Mouse (Mus musculus): ENCODE measurements around the gene Sipa1l2.

The Sipa1l2 gene

DNA sequence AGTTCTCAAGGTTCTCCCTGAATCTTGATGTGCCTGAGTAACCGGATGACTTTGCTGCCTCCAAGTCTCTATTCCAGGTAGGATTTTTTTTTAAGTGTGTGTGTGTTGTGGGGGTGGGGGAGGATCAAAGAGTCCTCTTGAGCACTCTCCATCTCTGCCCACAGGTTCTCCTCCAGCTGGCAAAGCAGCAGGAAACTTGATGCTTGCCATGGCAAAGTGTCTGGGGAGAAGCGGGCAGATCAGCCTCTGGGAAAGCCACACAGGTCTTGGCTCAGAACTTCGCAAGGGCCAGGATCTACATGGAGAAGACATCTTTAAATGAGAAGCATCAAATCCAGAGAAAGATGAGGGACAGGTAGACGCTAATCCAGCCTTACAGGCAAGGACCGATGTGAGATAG is 10.8 kb upstream of the Sipa1l2 start:
- no peak for DNase-seq (ENCODE audit: extremely low spot score, low spot score)

DNA sequence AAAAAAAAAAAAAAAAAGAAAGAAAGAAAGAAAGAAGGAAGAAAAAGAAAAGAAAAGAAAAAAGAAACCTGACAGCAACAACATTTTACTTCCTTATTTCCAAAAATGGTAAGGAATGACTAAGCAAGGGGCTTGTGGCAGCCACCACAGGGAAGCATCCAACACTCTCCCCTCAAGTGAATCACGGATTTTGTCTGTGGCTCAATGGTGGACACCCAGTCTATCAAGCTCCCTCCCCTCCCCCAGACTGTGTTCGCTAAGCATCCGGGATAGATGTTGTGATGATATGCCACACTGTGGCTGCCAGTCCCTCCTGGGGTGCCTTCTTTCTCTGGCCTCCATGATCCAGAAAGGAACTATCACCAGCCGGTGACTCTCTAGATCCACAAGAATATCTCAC is 6.5 kb upstream of the Sipa1l2 start:
- no peak for DNase-seq (ENCODE audit: extremely low spot score, low spot score)

DNA sequence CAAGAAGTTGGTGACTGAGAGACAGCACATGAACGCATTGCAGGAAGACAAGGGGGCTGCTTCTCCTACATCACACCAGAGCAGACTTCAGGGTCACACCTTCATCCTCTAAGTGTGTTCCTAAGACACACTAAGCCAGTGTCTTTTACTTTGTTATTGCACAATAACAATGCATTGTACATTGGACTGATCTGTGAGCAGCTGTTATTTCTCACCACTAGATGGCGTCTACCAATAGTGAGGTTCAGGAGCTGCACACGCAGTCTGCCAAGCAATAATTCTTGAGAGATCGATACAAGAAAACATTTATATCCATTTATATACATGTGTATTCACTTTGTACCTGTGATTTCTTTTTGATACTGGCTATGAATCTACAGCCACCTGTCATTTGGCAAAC is 4.7 kb upstream of the Sipa1l2 start:
- no peak for DNase-seq (ENCODE audit: extremely low spot score, low spot score)

DNA sequence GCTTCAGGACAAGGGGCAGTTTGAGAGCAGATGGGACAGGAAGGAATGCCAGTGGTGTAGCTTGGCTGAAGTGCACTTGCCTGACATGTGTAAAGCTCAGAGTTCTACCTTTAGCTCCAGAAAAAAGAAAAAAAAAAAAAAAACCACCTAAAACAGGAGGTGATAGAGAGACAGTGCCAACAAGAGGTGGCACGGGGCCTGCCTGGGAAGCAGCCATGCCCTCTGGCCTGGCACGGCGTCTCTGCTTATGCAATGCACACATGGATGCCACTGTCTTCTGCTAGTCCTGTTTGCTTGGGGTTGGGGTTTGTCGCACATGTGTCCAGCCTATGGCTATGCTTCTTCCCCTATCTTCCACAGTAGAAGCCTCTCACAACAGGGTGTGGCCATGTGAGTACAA is 2.6 kb upstream of the Sipa1l2 start:
- no peak for DNase-seq (ENCODE audit: extremely low spot score, low spot score)

DNA sequence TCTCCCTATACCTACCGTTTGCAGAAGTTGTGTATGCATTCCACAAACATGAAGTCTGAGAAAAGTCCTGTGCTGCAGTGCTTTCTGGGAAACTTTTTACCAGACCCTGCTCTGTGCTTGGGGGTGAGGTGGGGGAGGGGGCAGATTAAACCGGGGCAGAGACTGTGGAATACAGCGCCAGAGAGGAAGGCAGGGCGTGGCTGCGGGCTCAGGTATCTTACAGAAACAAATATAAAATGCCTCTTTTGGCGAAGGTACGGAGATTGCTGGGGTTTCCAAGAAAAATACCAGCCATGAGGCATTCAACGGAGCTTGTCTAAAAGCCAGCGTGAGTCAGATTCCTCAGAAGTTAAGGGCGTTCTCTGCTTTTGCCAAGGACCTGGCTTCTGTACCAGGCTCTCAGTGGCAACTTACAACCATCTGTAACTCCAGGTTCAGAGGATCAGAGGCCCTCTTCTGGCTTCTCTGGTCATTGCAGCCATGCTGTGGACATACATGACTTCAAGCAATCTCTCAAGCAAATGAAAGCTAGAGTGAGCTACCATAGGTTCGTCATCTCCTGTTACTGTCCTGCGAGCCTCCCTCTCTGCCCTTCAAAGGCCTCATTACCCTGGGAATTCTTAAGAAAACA is 1.3 kb upstream of the Sipa1l2 start:
- DNase-seq (ENCODE audit: extremely low spot score, low spot score) = peak; percentile 30

DNA sequence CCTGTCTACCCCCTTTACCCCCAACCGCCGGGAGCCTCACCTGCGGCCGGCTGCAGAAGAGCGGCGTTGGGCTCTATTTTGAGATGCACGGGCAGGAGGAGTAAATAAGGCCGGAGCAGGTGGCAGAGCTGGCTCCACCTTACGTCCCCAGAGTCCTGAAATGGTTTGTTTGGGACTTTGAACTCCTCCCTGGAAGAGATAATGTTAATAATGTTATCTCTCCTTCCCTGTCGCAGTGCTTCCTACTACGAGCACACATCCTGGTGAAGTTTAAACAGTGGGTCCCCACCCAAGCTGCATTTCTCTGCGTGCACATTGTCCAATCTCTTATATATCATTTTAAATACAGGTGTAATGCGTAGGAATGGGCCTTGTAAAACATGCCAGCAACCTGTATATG is 781 bp upstream of the Sipa1l2 start:
- no peak for DNase-seq (ENCODE audit: extremely low spot score, low spot score)

DNA sequence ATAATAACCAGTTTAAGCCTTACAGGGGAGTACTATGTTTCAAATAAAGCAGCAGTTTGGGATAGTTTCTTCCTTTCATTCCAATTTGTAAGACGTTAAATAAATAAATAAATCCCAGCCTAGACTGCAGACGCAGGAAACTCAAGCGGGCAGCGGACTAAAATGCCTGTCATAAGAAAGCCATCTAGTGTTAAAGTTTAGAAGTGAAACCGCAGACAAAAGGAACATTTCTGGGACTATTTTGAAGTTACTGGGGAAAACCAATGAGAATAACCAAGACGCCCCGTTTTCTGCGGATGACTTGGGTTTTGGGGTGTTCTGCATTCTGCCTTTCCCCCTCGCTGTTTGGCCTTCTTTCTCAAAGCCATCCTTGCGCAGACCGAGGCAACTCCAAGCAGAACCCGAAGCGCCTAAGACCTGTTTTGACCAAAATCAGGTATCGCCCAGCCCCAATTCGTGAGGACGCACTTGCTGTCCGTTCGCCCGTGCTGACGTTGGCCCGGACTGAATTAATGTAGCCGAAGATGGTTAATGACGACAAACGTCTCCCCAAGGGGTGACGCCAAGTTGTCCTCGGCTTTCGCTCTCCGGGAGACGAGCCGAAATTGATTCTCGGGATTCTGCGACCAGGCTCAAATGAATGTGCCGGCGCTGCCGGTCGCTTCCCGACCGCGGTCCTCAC is 616 bp downstream of the Sipa1l2 start:
- peak; percentile 66 for DNase-seq (ENCODE audit: extremely low spot score, low spot score)

DNA sequence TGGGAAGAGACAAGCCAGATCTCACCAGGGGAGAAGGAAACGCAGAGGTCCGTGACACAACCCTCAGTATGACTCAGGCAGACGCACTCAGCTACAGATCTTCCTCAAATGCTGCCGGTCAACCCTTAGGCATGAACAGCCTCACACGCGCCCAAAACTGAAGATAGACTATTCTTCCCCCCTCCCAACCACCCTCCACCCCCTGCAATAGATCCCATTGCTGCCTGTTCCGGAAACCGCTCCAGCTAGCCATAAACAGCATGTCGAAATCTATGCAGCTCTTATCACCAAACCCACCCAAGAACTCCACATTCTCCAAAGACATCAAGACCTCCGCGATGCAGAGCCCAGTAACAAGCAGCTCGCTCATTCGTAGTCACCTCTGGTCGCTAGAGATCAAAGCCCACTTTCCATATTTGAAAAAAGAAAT is 1.2 kb downstream of the Sipa1l2 start:
- peak; percentile 49 for DNase-seq (ENCODE audit: extremely low spot score, low spot score)

DNA sequence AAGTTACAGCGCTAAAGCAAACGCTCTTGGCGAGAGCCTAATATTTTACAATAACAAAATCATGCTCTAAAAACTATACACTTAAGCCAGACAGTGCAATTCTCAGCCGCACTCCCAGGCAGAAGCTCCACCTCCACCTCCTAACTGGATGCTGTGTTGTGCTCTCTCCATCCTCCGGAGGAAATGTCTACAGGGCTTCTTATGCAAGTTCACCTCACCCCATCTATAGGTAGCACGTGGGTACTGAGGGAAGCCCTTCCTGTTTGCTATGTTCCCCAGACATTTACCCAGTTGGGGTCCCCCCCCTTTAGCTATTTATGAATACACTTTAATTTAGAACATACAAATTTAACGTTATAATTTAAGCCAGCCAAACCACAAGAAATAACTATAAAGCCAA is 2.0 kb downstream of the Sipa1l2 start:
- DNase-seq (ENCODE audit: extremely low spot score, low spot score) = no peak

DNA sequence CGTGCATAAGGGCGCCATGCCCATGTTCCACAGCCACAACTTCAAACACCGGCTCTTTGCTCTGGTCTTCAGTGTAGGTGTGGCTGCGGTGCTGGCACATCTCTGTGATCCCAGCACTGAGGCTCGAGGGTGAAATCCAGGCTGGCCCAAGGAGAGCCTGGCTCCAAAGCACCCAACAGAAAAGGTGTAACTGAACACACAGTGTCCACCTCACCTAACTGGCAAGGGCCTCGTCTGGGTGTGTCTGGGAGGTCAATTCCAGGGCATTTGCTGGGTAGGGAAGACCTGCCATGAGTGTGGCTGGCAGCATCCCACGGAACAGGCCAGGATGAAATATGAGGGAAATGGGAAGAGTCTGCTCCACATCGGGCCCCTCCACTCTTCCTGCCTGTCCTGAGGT is 6.7 kb downstream of the Sipa1l2 start:
- DNase-seq (ENCODE audit: extremely low spot score, low spot score) = no peak

DNA sequence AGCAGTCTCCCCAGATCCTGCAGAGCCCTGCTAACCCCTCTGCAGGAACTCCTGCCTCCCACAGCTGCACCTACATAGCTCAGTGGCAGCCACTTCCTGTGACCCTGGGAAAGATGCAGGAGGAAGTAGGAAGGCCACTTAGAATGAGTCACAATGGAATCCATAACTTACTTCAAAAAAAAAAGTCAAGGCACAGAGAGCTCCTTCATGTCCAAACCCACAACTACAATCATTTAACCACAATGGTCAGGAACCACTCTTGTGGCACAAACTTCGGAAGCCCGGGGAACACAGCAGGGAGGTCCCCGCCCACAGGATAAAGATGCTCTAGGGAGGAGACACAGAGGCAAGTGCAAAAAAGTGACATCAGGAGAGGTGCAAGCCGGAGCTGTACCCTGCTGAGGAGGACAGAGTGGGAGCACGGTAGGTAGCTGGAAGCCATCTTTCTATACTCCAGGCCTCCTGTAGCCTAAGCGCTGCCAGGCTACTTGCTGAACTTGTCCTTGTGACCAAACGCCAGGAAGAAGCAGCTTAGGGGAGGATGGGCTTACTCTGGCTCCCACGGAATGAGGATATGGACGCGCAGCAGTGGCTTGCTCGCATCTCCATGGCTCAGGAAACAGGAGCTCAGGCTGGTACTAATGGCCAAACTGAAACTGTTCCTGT is 8.7 kb downstream of the Sipa1l2 start:
- DNase-seq (ENCODE audit: extremely low spot score, low spot score) = no peak

DNA sequence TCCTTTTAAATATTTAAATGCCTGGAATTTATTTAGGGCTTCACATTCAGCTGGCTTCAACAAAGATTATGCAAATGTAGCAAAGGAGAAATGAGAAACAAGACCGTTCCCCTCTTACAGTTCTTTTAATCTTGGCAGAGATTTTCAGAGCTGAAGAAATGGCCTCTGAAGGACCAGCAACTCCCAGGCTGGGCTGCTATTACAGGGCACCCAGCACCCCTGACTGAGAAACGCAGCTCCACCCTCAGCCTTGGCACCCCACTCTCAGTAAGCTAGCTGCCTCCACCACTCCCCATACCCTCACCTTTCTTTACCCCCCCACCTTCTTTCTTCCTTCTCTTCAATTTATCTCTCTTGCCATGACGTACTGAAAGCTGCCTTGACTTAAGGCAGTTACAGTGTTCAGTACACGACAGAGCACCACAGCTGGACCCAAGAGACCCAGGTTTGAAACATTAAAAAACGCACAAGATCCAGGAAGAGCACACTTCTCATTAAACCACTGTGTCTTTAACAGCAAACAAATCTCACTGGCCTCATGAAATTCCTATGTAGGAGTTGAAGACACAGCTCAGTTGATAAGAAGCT is 10.4 kb downstream of the Sipa1l2 start:
- DNase-seq (ENCODE audit: extremely low spot score, low spot score) = no peak

DNA sequence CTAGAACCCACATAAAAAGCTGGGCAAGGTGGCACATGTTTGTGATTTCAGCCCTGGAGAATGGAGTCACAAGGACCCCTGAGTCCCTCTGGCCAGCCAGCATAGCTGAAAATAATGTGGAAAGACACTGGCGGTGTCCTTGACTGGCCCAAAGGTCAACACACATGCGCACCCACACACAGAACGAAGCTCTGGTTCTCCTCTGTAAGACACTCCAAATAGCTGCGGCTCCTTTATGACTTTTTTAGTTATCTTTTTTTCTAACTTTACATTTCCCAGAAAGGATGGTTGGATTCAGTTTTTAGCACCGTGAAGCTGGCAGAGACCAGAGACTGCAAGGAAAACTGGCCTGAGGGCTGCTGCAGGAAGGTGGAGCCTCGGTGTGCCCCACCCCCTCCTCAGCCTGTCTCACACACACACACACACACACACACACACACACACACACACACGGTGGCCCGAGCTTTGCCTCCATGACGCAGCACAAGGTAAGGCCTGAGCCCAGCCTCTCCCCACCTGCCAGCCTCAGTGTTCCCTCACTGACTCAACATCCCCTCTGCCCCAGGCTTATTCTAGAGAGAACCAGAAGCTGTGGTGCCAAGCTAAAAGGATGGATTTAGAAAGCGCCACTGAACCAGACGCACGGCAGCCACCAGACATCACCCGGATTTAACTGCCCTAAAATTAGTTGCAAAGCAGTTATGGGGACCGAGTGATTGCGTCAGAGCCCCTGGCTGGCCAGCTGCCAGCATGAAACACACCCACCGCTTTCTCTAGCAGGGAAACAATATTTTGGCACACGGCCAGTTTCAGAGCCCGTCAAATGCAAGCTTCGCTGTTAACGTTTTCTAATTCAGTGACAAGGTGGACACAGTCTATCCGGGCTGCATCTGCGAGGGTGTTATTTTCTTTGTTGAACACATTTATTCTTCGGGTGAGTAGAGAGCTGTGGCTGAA is 11.2 kb downstream of the Sipa1l2 start:
- DNase-seq (ENCODE audit: extremely low spot score, low spot score) = no peak

DNA sequence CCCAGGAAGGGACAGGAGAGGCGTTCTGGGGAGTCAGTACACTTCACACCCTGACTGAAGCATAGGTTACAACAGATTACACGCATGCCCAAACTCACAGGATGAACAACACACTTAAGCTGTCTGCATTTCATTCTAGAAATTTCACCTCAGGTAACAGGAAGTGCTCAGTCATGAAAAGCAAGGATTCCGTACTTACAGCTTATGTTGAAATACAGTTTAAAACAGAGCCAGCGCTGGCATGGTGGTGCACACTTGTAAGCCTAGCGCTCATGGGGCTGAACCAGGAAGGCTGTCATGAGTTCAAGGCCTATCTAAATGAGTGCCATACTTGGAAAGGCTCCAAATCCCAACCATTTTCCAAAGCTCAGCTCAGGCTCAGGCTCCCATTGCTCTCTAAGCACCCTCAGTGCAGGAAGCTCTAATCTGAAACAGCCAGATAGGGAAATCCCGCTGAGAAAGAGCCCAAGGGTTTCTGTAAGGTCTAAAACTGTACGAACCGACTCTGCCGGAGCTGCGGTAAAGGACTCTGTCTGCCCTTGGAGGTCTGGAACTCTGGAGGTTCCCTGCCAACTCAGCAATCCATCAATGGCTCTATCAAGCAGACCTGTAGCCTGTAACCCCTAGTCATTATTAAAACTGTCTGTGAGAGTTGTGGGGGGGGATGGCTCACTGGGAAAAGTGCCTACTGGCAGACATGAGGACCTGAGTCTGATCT is 12.1 kb downstream of the Sipa1l2 start:
- no peak for DNase-seq (ENCODE audit: extremely low spot score, low spot score)

DNA sequence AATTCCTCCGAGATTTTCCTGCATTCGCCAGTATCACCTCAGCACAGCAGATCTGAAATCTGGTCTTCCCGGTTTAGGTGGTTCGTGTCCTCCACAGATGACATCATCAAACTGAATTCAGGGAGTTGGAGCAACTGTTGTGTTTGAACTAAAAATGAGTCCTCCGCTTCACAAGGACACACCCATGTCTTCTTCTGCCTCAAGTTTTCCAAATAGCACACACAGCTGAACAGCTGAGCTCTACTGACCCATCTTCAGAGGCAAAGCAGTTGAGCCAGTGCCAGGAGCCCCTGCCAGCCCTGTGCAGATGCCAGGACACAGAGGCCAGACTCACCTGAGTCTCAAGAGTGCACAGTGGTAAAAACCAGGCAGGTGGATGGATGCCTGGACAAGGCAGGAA is 12.9 kb downstream of the Sipa1l2 start:
- DNase-seq (ENCODE audit: extremely low spot score, low spot score) = no peak

DNA sequence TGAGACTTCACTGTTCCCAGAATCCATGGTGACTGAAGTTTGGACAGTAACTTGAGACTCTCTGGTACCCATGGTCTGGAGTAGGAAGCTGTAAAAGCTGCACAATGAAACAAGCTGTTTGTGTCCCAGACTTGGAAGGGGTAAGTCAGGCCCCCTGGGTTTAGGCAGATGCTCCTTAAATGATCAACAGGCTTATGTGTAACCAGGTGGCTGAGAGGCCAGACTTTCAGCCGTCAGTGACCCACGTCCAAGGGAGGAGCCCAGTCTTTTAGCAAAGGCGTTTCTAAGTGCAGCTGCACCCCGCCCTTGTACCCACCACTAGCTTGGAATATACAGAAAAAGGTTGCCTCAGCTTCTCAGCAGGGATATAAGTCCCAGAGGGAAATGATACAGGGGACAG is 19.0 kb downstream of the Sipa1l2 start:
- DNase-seq (ENCODE audit: extremely low spot score, low spot score) = no peak

DNA sequence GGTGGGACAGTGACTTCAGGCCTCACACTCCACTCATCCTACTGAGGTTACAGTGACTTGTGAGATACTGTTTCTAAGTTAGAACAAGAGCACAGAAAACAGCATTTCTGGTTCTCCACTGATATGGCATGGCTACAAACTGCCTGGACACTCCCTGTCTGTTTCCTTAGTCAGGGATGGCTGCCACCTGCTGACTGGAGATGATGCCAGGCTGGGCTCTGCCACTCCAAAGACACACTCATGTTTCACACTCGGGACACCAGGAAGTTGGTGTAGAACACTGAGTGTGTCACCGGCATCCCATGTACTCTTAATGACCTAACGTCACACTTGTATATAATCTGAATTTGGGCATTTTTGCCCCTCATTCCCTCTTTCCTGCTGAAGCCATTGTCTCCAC is 22.3 kb downstream of the Sipa1l2 start:
- no peak for DNase-seq (ENCODE audit: extremely low spot score, low spot score)

DNA sequence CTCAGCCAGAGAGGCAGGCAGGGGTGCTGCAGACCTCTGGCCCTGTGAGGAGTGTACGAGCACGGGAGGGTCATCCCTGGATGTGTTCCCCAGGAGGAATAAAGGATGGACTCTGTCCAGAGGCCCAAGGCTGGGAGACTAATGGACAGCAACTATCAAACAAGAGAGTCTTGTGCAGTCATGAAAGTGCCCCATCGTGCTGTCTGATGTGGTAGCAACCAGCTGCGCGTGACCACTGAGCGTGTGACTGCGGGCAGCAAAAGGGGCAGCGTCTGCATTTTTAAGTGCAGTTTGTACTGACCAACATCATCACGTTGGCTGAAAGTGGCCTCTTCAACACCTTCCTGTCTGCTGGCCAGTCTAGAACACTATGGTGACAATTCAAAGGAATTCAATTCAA is 23.7 kb downstream of the Sipa1l2 start:
- no peak for DNase-seq (ENCODE audit: extremely low spot score, low spot score)

DNA sequence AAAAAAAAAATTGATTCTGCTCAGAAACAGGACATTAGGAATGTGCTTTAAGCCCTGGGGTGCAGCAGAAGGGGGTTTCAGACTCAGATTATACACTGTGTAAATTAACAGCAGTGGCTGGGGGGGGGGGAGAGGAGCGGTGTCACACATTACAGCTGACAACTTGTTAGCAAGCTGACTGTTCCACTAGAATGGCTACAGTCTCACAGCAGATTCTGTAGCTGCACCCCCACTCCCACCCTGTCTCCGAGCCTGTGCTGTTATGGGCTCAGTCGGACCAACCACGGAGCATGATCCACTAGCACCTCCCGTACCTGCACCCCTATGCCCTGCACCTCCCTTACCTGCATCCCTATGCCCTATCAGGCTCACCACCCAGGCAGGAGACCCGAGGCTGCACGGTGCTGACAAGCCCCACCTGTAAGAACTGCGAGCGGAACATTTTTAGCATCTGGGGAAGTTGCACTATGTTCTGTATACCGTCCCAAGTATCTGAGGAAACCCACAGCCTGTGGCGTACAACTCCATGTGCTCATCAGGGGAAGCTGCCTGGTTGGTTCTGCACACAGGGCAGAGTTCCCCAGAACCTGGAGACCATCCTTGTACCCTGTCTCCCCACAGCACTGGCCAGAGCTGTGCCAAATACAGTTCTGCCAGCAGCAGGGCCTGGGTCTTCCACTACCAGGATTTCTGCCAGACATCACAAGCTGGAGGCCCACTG is 26.6 kb downstream of the Sipa1l2 start:
- DNase-seq (ENCODE audit: extremely low spot score, low spot score) = no peak
